31 mouse cellular contexts compared by ENCODE assay signal in the genomic region with DNA sequence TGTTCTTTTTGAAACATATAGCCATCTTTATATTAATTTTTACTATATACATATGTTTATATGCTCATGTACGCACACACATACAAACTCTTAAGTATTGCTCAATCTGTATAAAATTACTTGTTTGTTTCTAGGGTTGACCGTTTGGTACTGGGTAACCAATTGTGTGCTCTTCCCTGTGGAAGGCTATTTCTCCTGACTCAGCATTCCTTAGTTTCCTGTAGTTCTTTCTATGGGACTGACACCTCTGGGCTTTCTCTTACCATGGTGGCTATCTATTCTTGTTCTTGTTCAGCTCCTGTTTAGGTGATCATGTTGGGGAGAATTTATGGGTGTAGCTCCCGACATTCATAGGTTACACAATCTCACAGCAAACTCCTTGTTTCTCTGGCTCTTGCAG.
"Had no signal": no experiment of that assay in that cellular context is flagged by ENCODE, and none has a peak within 500 bp of the region (broad histone marks: within the 10 kb centered on the region; RNA-seq: fewer than 3 reads in every experiment).

No protein-coding gene starts in this region.

- H3K9me3 ChIP-seq: limb, embryonic 10.5 days; limb, embryonic 12.5 days; limb, embryonic 15.5 days; liver, embryonic 12.5 days; liver, embryonic 13.5 days; liver, embryonic 15.5 days; lung, embryonic 15.5 days; midbrain, embryonic 10.5 days; midbrain, embryonic 13.5 days; midbrain, embryonic 15.5 days had no signal

- H3K9ac ChIP-seq: limb, embryonic 12.5 days; limb, embryonic 13.5 days; limb, embryonic 15.5 days; liver, embryonic 12.5 days; liver, embryonic 13.5 days; liver, embryonic 14.5 days; liver, embryonic 15.5 days; liver, postnatal 0 days; lung, embryonic 14.5 days; lung, embryonic 15.5 days; midbrain, embryonic 12.5 days; midbrain, embryonic 13.5 days; midbrain, embryonic 15.5 days had no signal

- H3K4me3 ChIP-seq: limb, embryonic 10.5 days; limb, embryonic 12.5 days; limb, embryonic 13.5 days; limb, embryonic 15.5 days; liver, embryonic 12.5 days; liver, embryonic 13.5 days; liver, embryonic 15.5 days; lung, embryonic 15.5 days; megakaryocyte, embryonic 14.5 days; midbrain, embryonic 10.5 days; midbrain, embryonic 12.5 days; midbrain, embryonic 13.5 days; midbrain, embryonic 15.5 days; myocyte had no signal

- DNase-seq: left cerebral cortex, postnatal 4 days; liver; liver, embryonic 13.5 days; liver, postnatal 0 days; lung, adult 18-20 months; lung, adult 2 months; lung, embryonic 14.5 days; lung, postnatal 10 days; lung, postnatal 14 days; lung, postnatal 36 days; lung, postnatal 4 days; midbrain, embryonic 14.5 days had no signal

- H3K27ac ChIP-seq: limb, embryonic 10.5 days; limb, embryonic 12.5 days; limb, embryonic 13.5 days; limb, embryonic 15.5 days; liver, embryonic 12.5 days; liver, embryonic 13.5 days; liver, embryonic 14.5 days; liver, embryonic 15.5 days; lung, embryonic 15.5 days; macrophage; midbrain, embryonic 10.5 days; midbrain, embryonic 12.5 days; midbrain, embryonic 13.5 days; midbrain, embryonic 15.5 days had no signal

- H3K36me3 ChIP-seq: limb, embryonic 10.5 days; limb, embryonic 12.5 days; limb, embryonic 13.5 days; limb, embryonic 15.5 days; liver, embryonic 12.5 days; liver, embryonic 13.5 days; liver, embryonic 15.5 days; lung, embryonic 15.5 days; midbrain, embryonic 10.5 days; midbrain, embryonic 12.5 days; midbrain, embryonic 13.5 days; midbrain, embryonic 15.5 days had no signal

- H3K27me3 ChIP-seq: limb, embryonic 12.5 days; limb, embryonic 13.5 days; limb, embryonic 15.5 days; liver, embryonic 12.5 days; liver, embryonic 13.5 days; liver, embryonic 15.5 days; lung, embryonic 15.5 days; megakaryocyte, embryonic 14.5 days; midbrain, embryonic 12.5 days; midbrain, embryonic 13.5 days; midbrain, embryonic 15.5 days had no signal

- H3K4me1 ChIP-seq: limb, embryonic 10.5 days; limb, embryonic 12.5 days; limb, embryonic 13.5 days; limb, embryonic 15.5 days; liver, embryonic 12.5 days; liver, embryonic 13.5 days; liver, embryonic 15.5 days; lung, embryonic 15.5 days; megakaryocyte, embryonic 14.5 days; midbrain, embryonic 10.5 days; midbrain, embryonic 12.5 days; midbrain, embryonic 13.5 days; midbrain, embryonic 15.5 days had no signal

- ATAC-seq: liver, embryonic 12.5 days; liver, postnatal 0 days; lung, postnatal 0 days; midbrain, embryonic 13.5 days; midbrain, embryonic 15.5 days; midbrain, embryonic 16.5 days had no signal

- H3K4me2 ChIP-seq: limb, embryonic 12.5 days; limb, embryonic 13.5 days; limb, embryonic 15.5 days; liver, embryonic 11.5 days; liver, embryonic 12.5 days; liver, embryonic 13.5 days; liver, embryonic 15.5 days; lung, embryonic 14.5 days; lung, embryonic 15.5 days; midbrain, embryonic 11.5 days; midbrain, embryonic 12.5 days; midbrain, embryonic 13.5 days; midbrain, embryonic 15.5 days had no signal
